Mouse (Mus musculus): ENCODE data around the gene 9530053A07Rik. TPM values are rescaled to one million over a fixed set of nuclear protein-coding genes. Genes with fewer than 3 reads are reported as not detected.
"Not testable (repeated sequence)": the region's sequence is repeated elsewhere in the genome, so short reads cannot be mapped to it uniquely, and the experiment has no call there.

Gene 9530053A07Rik
- polyA plus RNA-seq, 1 experiment, result 0.05 TPM

DNA sequence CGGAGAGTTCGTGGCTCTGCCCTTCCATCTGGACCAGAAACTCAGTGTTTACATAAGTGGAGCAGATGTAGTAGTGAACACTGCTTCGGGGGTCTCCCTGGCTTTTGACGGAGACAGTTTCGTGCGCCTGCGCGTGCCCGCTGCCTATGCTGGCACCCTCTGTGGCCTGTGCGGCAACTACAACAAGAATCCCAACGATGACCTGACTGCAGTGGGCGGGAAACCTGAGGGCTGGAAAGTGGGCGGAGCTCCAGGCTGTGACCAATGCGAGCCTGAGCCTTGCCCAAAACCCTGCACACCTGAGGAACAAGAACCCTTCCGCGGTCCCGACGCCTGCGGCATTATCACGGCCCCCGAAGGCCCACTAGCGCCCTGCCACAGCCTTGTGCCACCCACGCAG, 24.6 kb upstream of the 9530053A07Rik start:
- H3K36me3 ChIP-seq (ENCODE audit: control insufficient read depth, insufficient read depth, low read length), result no peaks in the 10 kb centered on the region
- H3K4me3 ChIP-seq (ENCODE audit: control insufficient read depth, low read depth, low read length), result no peak overlapping the region
- H3K27me3 ChIP-seq (ENCODE audit: control insufficient read depth, insufficient read depth, low read length), result no peaks in the 10 kb centered on the region
- TF ChIP-seq CTCF (IDR thresholded peaks at IDR 0.05; ENCODE audit: control insufficient read depth, insufficient read depth, insufficient replicate concordance, low read depth, low read length), result no peak
- no peak for TF ChIP-seq POLR2A (IDR thresholded peaks at IDR 0.05; ENCODE audit: control insufficient read depth, low read depth, low read length)
- no peak overlapping the region for H3K27ac ChIP-seq (ENCODE audit: control insufficient read depth, insufficient read depth, low read depth, low read length)
- H3K4me1 ChIP-seq (ENCODE audit: control insufficient read depth, insufficient read depth, low read length), result peaks cover 9% of the 10 kb centered on the region; the same call in 1 of the 2 replicates

DNA sequence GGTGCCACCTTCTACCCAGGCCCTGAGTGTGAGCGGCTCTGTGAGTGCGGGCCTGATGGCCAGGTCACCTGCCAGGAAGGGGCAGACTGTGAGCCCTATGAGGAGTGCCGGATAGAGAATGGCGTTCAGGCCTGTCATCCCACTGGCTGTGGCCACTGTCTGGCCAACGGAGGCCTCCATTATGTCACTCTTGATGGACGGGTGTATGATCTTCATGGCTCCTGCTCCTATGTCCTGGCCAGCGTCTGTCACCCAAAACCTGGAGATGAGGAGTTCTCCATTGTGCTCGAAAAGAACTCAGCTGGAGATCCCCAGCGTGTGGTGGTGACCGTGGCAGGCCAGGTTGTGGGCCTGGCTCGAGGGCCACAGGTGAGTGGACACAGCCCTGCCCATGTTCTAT, 23.0 kb upstream of the 9530053A07Rik start:
- H3K4me1 ChIP-seq (ENCODE audit: control insufficient read depth, insufficient read depth, low read length), result peaks cover 9% of the 10 kb centered on the region; the same call in 1 of the 2 replicates
- H3K27ac ChIP-seq (ENCODE audit: control insufficient read depth, insufficient read depth, low read depth, low read length), result no peak overlapping the region
- no peak overlapping the region for H3K4me3 ChIP-seq (ENCODE audit: control insufficient read depth, low read depth, low read length)
- TF ChIP-seq CTCF (IDR thresholded peaks at IDR 0.05; ENCODE audit: control insufficient read depth, insufficient read depth, insufficient replicate concordance, low read depth, low read length) (no peak), POLR2A (IDR thresholded peaks at IDR 0.05; ENCODE audit: control insufficient read depth, low read depth, low read length) (no peak)
- H3K36me3 ChIP-seq (ENCODE audit: control insufficient read depth, insufficient read depth, low read length), result no peaks in the 10 kb centered on the region
- H3K27me3 ChIP-seq (ENCODE audit: control insufficient read depth, insufficient read depth, low read length), result no peaks in the 10 kb centered on the region

DNA sequence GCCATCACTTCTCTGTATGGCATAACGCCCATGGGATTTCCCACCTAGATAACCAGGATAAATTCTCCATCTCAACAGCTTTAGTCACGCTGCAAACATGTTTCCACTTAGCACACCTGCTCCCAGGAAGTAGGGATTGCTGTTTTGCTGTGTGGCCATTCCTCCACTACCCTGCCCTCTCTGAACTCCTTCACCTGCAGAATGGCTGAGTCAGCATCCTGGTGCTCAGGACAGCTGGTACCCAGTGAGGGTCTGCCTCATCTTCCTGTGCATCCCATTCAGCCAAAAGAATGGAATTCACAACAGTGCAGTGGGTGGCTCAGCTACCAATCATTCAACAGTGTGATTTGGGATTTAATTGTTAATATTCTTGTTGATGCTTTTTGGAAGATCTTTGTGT, 14.6 kb upstream of the 9530053A07Rik start:
- Histone ChIP-seq H3K4me1 (ENCODE audit: control insufficient read depth, insufficient read depth, low read length) (no peaks in the 10 kb centered on the region), H3K27ac (ENCODE audit: control insufficient read depth, insufficient read depth, low read depth, low read length) (no peak overlapping the region), H3K4me3 (ENCODE audit: control insufficient read depth, low read depth, low read length) (no peak overlapping the region), H3K27me3 (ENCODE audit: control insufficient read depth, insufficient read depth, low read length) (no peaks in the 10 kb centered on the region), H3K36me3 (ENCODE audit: control insufficient read depth, insufficient read depth, low read length) (no peaks in the 10 kb centered on the region)
- TF ChIP-seq POLR2A (IDR thresholded peaks at IDR 0.05; ENCODE audit: control insufficient read depth, low read depth, low read length), result no peak
- no peak for TF ChIP-seq CTCF (IDR thresholded peaks at IDR 0.05; ENCODE audit: control insufficient read depth, insufficient read depth, insufficient replicate concordance, low read depth, low read length)

DNA sequence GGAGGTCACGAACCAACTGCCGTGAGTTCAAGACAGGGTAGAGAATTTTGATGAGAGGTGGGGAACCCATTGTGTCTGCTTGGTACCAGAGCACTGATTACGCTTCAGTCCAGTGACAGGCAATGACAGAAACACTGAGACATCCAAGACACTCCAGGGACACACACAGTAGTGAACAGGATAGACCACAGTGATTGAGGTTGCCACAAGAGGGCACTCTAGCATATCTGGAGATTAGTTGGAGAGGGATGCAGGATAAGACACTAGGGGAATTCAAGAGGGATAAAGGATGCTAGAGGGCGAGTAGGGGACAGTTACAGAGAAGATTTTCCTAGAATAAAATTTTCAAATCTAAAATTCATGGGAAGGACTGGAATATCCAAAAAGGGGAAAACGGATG, 8.3 kb downstream of the 9530053A07Rik start:
- Histone ChIP-seq H3K36me3 (ENCODE audit: control insufficient read depth, insufficient read depth, low read length) (no peaks in the 10 kb centered on the region), H3K4me3 (ENCODE audit: control insufficient read depth, low read depth, low read length) (no peak overlapping the region), H3K4me1 (ENCODE audit: control insufficient read depth, insufficient read depth, low read length) (no peaks in the 10 kb centered on the region), H3K27ac (ENCODE audit: control insufficient read depth, insufficient read depth, low read depth, low read length) (no peak overlapping the region), H3K27me3 (ENCODE audit: control insufficient read depth, insufficient read depth, low read length) (no peaks in the 10 kb centered on the region)
- no peak for TF ChIP-seq POLR2A (IDR thresholded peaks at IDR 0.05; ENCODE audit: control insufficient read depth, low read depth, low read length)
- no peak for TF ChIP-seq CTCF (IDR thresholded peaks at IDR 0.05; ENCODE audit: control insufficient read depth, insufficient read depth, insufficient replicate concordance, low read depth, low read length)

DNA sequence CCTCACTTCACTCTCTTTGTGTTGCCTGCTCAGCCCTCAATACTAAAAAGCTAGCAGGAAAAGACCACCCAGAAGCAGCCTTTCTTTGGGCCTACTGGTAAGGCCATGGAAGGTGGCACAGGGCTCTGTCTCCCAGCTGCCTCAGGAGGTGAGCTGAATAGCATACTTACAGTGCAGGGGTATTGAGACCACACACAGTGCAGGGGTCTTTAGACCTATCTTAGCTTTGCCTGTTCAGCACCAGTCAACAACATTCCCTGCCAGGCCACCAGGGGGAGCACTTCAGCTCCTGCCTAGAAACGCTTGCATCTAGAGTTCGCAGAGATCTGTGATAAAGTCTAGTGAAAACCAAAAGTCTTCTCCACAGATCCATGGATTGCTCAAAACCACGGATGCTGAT, 19.0 kb downstream of the 9530053A07Rik start:
- H3K27me3 ChIP-seq (ENCODE audit: control insufficient read depth, insufficient read depth, low read length), result no peaks in the 10 kb centered on the region
- no peak overlapping the region for H3K27ac ChIP-seq (ENCODE audit: control insufficient read depth, insufficient read depth, low read depth, low read length)
- H3K36me3 ChIP-seq (ENCODE audit: control insufficient read depth, insufficient read depth, low read length), result no peaks in the 10 kb centered on the region
- H3K4me3 ChIP-seq (ENCODE audit: control insufficient read depth, low read depth, low read length), result no peak overlapping the region
- H3K4me1 ChIP-seq (ENCODE audit: control insufficient read depth, insufficient read depth, low read length), result no peaks in the 10 kb centered on the region
- TF ChIP-seq CTCF (IDR thresholded peaks at IDR 0.05; ENCODE audit: control insufficient read depth, insufficient read depth, insufficient replicate concordance, low read depth, low read length) (peak; percentile 86), POLR2A (IDR thresholded peaks at IDR 0.05; ENCODE audit: control insufficient read depth, low read depth, low read length) (no peak)

DNA sequence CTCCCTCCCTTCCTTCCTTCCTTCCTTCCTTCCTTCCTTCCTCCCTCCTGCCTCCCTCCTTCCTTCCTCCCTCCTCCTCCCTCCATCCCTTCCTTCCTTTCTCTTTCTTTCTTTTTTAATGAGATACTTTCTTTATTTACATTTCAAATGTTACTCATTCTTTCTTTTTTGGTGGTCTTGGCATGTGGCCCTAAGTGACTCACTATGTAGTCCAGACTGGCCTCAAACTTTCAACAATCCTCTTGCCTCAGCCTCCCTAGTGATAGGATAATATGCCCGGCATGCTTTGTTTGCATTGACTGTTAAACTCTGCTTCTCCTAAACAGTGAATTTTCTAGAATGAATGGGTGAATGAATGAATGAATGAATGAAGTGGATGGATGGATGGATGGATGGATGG, 20.6 kb downstream of the 9530053A07Rik start:
- no peaks in the 10 kb centered on the region for H3K27me3 ChIP-seq (ENCODE audit: control insufficient read depth, insufficient read depth, low read length)
- no peak for TF ChIP-seq CTCF (IDR thresholded peaks at IDR 0.05; ENCODE audit: control insufficient read depth, insufficient read depth, insufficient replicate concordance, low read depth, low read length)
- TF ChIP-seq POLR2A (IDR thresholded peaks at IDR 0.05; ENCODE audit: control insufficient read depth, low read depth, low read length), result no peak
- H3K36me3 ChIP-seq (ENCODE audit: control insufficient read depth, insufficient read depth, low read length), result no peaks in the 10 kb centered on the region
- no peak overlapping the region for H3K4me3 ChIP-seq (ENCODE audit: control insufficient read depth, low read depth, low read length)
- H3K27ac ChIP-seq (ENCODE audit: control insufficient read depth, insufficient read depth, low read depth, low read length), result no peak overlapping the region
- H3K4me1 ChIP-seq (ENCODE audit: control insufficient read depth, insufficient read depth, low read length), result no peaks in the 10 kb centered on the region

DNA sequence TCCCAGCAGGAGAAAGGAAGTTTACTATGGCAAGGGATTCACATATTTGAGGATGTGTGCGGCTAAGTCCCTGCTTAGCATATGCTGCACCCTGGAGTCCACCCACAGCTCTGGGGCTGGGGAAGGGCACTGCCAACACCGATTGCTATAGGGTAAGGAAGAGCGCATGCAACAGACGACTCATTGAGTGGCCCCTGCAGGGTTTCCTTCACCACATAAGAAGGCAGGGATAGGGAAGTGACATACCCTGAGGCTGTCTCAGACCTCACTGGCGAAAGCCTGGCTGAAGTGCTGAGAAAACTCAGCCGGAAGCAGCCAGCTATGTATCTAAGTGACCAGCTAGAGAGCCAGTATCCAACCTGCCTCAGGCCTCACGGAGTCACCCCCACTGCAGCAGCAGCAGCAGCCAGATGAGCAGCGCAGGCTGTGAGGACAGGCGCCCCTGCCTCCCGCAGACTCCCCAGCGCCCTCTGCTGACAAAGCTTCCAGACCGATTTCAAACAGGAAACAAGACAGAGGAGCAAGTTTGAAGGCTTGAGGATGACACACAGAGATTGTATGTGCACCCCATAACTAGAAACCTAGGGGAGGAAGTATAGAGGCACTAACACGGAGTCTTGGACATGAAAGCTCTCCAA, 22.4 kb downstream of the 9530053A07Rik start:
- no peaks in the 10 kb centered on the region for H3K4me1 ChIP-seq (ENCODE audit: control insufficient read depth, insufficient read depth, low read length)
- H3K27ac ChIP-seq (ENCODE audit: control insufficient read depth, insufficient read depth, low read depth, low read length), result no peak overlapping the region
- no peak for TF ChIP-seq POLR2A (IDR thresholded peaks at IDR 0.05; ENCODE audit: control insufficient read depth, low read depth, low read length)
- TF ChIP-seq CTCF (IDR thresholded peaks at IDR 0.05; ENCODE audit: control insufficient read depth, insufficient read depth, insufficient replicate concordance, low read depth, low read length), result peak; percentile 28; the same call in 1 of the 2 replicates
- H3K36me3 ChIP-seq (ENCODE audit: control insufficient read depth, insufficient read depth, low read length), result no peaks in the 10 kb centered on the region
- H3K4me3 ChIP-seq (ENCODE audit: control insufficient read depth, low read depth, low read length), result no peak overlapping the region
- H3K27me3 ChIP-seq (ENCODE audit: control insufficient read depth, insufficient read depth, low read length), result no peaks in the 10 kb centered on the region

DNA sequence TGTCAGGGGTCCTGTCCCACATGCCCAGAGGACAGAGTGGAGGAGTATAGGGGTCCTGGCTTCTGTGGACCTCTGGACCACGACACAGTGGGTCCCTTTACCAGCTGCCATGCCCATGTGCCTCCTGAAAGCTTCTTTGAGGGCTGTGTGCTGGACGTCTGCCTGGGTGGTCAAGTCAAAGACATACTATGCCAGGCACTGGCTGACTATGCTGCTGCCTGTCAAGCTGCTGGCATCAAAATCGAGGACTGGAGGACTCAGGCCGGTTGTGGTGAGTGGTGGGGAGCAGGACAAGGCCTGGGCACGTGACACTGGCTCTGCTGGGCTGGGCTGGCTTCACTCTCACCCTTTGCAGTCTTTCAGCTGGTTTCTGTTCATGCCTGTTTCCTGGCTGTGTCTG, 24.3 kb downstream of the 9530053A07Rik start:
- not testable (repeated sequence) for H3K36me3 ChIP-seq (ENCODE audit: control insufficient read depth, insufficient read depth, low read length); H3K4me1 ChIP-seq (ENCODE audit: control insufficient read depth, insufficient read depth, low read length); H3K27me3 ChIP-seq (ENCODE audit: control insufficient read depth, insufficient read depth, low read length); H3K4me3 ChIP-seq (ENCODE audit: control insufficient read depth, low read depth, low read length); H3K27ac ChIP-seq (ENCODE audit: control insufficient read depth, insufficient read depth, low read depth, low read length)

Data from testis, adult 2 months (tissue).